10 mouse cellular contexts compared by ENCODE assay signal in genomic region chr11:120541907-120542306, GRCm38 (mm10). TPM values are rescaled to one million over a fixed set of nuclear protein-coding genes. Genes with fewer than 3 reads are reported as not detected.
DNase-seq lines count a peak whose midpoint lies in the region; ATAC-seq and TF ChIP-seq lines count a peak whose summit lies in the region.
"Had no signal": no experiment of that assay in that cellular context is flagged by ENCODE, and none has a peak within 500 bp of the region (broad histone marks: within the 10 kb centered on the region; RNA-seq: fewer than 3 reads in every experiment).

No protein-coding gene starts in this region.

- H3K4me3 ChIP-seq in hindbrain, embryonic 11.5 days (ENCODE audit: low read depth, low read length), result no peak overlapping the region
- no peak overlapping the region for H3K4me3 ChIP-seq in hindbrain, embryonic 14.5 days (replicated peaks; ENCODE audit: low read length)
- no peak overlapping the region for H3K4me3 ChIP-seq in kidney, postnatal 0 days (replicated peaks; ENCODE audit: low read depth, low read length)
- H3K4me3 ChIP-seq: midbrain, embryonic 12.5 days had no signal

- H3K4me1 ChIP-seq in hindbrain, embryonic 11.5 days (replicated peaks; ENCODE audit: control insufficient read depth, insufficient read depth, low read length), result no peaks in the 10 kb centered on the region; the same call in 1 of the 2 replicates
- peaks cover 20% of the 10 kb centered on the region for H3K4me1 ChIP-seq in hindbrain, embryonic 14.5 days (replicated peaks; ENCODE audit: control insufficient read depth, insufficient read depth, low read length)
- H3K4me1 ChIP-seq in kidney, postnatal 0 days (replicated peaks; ENCODE audit: insufficient read depth, low read length), result peaks cover 22% of the 10 kb centered on the region; the same call in 1 of the 2 replicates

- no peak for ATAC-seq in hindbrain, embryonic 11.5 days (ENCODE audit: low FRiP score)
- ATAC-seq in hindbrain, embryonic 14.5 days (ENCODE audit: low FRiP score), result no peak
- no peak for ATAC-seq in kidney, postnatal 0 days (replicated peaks; ENCODE audit: low FRiP score, low read depth)

- 0 out of 2 replicates have a peak, but pooled peaks cover 7% of the 10 kb centered on the region for H3K36me3 ChIP-seq in hindbrain, embryonic 11.5 days (ENCODE audit: control insufficient read depth, insufficient read depth, low read length)
- H3K36me3 ChIP-seq in hindbrain, embryonic 14.5 days (replicated peaks; ENCODE audit: control insufficient read depth, insufficient read depth), result peaks cover 35% of the 10 kb centered on the region
- peaks cover 24% of the 10 kb centered on the region for H3K36me3 ChIP-seq in kidney, postnatal 0 days (ENCODE audit: insufficient read depth, low read length)

- WGBS in hindbrain, embryonic 11.5 days, result 30% methylated on average over 4 of the region's 4 CpGs
- WGBS in hindbrain, embryonic 14.5 days, result 33% methylated on average over 4 of the region's 4 CpGs
- 53% methylated on average over 4 of the region's 4 CpGs for WGBS in kidney, postnatal 0 days

- TF ChIP-seq CTCF in kidney, postnatal 0 days (IDR thresholded peaks at IDR 0.05; ENCODE audit: low read depth), result peak; percentile 61

- H3K27me3 ChIP-seq in hindbrain, embryonic 11.5 days (ENCODE audit: control insufficient read depth, insufficient read depth, low read length), result no peaks in the 10 kb centered on the region
- H3K27me3 ChIP-seq in hindbrain, embryonic 14.5 days (ENCODE audit: control insufficient read depth, insufficient read depth, low read length), result no peaks in the 10 kb centered on the region
- H3K27me3 ChIP-seq in kidney, postnatal 0 days (ENCODE audit: insufficient read depth, low read length), result no peaks in the 10 kb centered on the region

- H3K27ac ChIP-seq in hindbrain, embryonic 11.5 days (ENCODE audit: low read depth, low read length), result no peak overlapping the region
- no peak overlapping the region for H3K27ac ChIP-seq in hindbrain, embryonic 14.5 days
- peak overlapping the region; percentile 93 for H3K27ac ChIP-seq in kidney, postnatal 0 days
- H3K27ac ChIP-seq: midbrain, embryonic 12.5 days had no signal

- no peak overlapping the region for H3K9ac ChIP-seq in hindbrain, embryonic 11.5 days (ENCODE audit: low read depth, low read length)
- no peak overlapping the region for H3K9ac ChIP-seq in hindbrain, embryonic 14.5 days
- no peak overlapping the region for H3K9ac ChIP-seq in kidney, postnatal 0 days (ENCODE audit: low read depth, low read length)
- H3K9ac ChIP-seq: midbrain, embryonic 12.5 days had no signal

- peak; percentile 35 for DNase-seq in hindbrain, embryonic 11.5 days (ENCODE audit: low spot score)
- DNase-seq in hindbrain, embryonic 14.5 days (ENCODE audit: low spot score), result no peak
- DNase-seq in 416B (ENCODE audit: low read depth) (peak; percentile 47), R1 (ENCODE audit: low read depth, low spot score) (peak; percentile 38)
- no peak for DNase-seq in kidney, postnatal 0 days (ENCODE audit: low spot score)
- DNase-seq in spleen, postnatal 36 days (ENCODE audit: low spot score in 2 of 2), result no peak
- no peak for DNase-seq in right cerebral cortex, postnatal 4 days
- DNase-seq in cerebellum, adult 11 months, result no peak

- H3K4me2 ChIP-seq in hindbrain, embryonic 11.5 days (replicated peaks; ENCODE audit: low read depth, low read length), result no peak overlapping the region
- H3K4me2 ChIP-seq in hindbrain, embryonic 14.5 days (replicated peaks), result no peak overlapping the region
- no peak overlapping the region for H3K4me2 ChIP-seq in kidney, postnatal 0 days (ENCODE audit: low read length)
- H3K4me2 ChIP-seq: midbrain, embryonic 12.5 days had no signal

- H3K9me3 ChIP-seq in hindbrain, embryonic 11.5 days (ENCODE audit: control insufficient read depth, low read length), result no peaks in the 10 kb centered on the region
- H3K9me3 ChIP-seq in hindbrain, embryonic 14.5 days (ENCODE audit: control insufficient read depth, low read length), result no peaks in the 10 kb centered on the region
- H3K9me3 ChIP-seq in kidney, postnatal 0 days (replicated peaks; ENCODE audit: low read length), result no peaks in the 10 kb centered on the region
- H3K9me3 ChIP-seq: midbrain, embryonic 12.5 days had no signal

RNA-seq across cellular contexts. Expression of gene Mcrip1, which starts 7.6 kb away (rescaled TPM):
- polyA plus RNA-seq in hindbrain, embryonic 11.5 days (2014; fragmentation: Nextera tagmentation; extraction: Ambion mirVana), result 245 and 256 TPM in 2 replicates
- 248 and 261 TPM in 2 replicates for polyA plus RNA-seq in hindbrain, embryonic 14.5 days (2014; fragmentation: Nextera tagmentation; extraction: Ambion mirVana)
- polyA plus RNA-seq in kidney, postnatal 0 days (2015; fragmentation: Nextera tagmentation; extraction: Ambion mirVana), result 218 and 227 TPM in 2 replicates

RNA-seq across cellular contexts. Expression of gene Ppp1r27, which starts 9.0 kb away (rescaled TPM):
- not detected in 2 replicates for polyA plus RNA-seq in hindbrain, embryonic 11.5 days (2014; fragmentation: Nextera tagmentation; extraction: Ambion mirVana)
- polyA plus RNA-seq in hindbrain, embryonic 14.5 days (2014; fragmentation: Nextera tagmentation; extraction: Ambion mirVana), result 0.29 TPM in 1 of 2 replicates, not detected in the other
- 0.30 TPM in 1 of 2 replicates, not detected in the other for polyA plus RNA-seq in kidney, postnatal 0 days (2015; fragmentation: Nextera tagmentation; extraction: Ambion mirVana)
- polyA plus RNA-seq: large intestine, adult 2 months; midbrain, embryonic 12.5 days had no signal

RNA-seq across cellular contexts. Expression of gene Gcgr, which starts 11.4 kb away (rescaled TPM):
- polyA plus RNA-seq in hindbrain, embryonic 11.5 days (2014; fragmentation: Nextera tagmentation; extraction: Ambion mirVana), result 0.31 and 0.56 TPM in 2 replicates
- 0.27 and 0.32 TPM in 2 replicates for polyA plus RNA-seq in hindbrain, embryonic 14.5 days (2014; fragmentation: Nextera tagmentation; extraction: Ambion mirVana)
- 6.6 and 7.0 TPM in 2 replicates for polyA plus RNA-seq in kidney, postnatal 0 days (2015; fragmentation: Nextera tagmentation; extraction: Ambion mirVana)

RNA-seq across cellular contexts. Expression of gene P4hb, which starts 31.1 kb away (rescaled TPM):
- polyA plus RNA-seq in hindbrain, embryonic 11.5 days (2014; fragmentation: Nextera tagmentation; extraction: Ambion mirVana), result 504 and 527 TPM in 2 replicates
- 295 and 326 TPM in 2 replicates for polyA plus RNA-seq in hindbrain, embryonic 14.5 days (2014; fragmentation: Nextera tagmentation; extraction: Ambion mirVana)
- 635 and 676 TPM in 2 replicates for polyA plus RNA-seq in kidney, postnatal 0 days (2015; fragmentation: Nextera tagmentation; extraction: Ambion mirVana)

RNA-seq across cellular contexts. Expression of gene Arhgdia, which starts 39.5 kb away (rescaled TPM):
- polyA plus RNA-seq in hindbrain, embryonic 11.5 days (2014; fragmentation: Nextera tagmentation; extraction: Ambion mirVana), result 576 and 591 TPM in 2 replicates
- polyA plus RNA-seq in hindbrain, embryonic 14.5 days (2014; fragmentation: Nextera tagmentation; extraction: Ambion mirVana), result 435 and 490 TPM in 2 replicates
- polyA plus RNA-seq in kidney, postnatal 0 days (2015; fragmentation: Nextera tagmentation; extraction: Ambion mirVana), result 444 and 506 TPM in 2 replicates

Comparison
In these comparisons a context has a peak if more than half of its experiments do, and no peak if none do; other contexts are left out.
1. DNase-seq: peak in hindbrain, embryonic 11.5 days (single experiment), 416B (single experiment) and R1 (single experiment); none in hindbrain, embryonic 14.5 days (single experiment), kidney, postnatal 0 days (single experiment), spleen, postnatal 36 days (0 of 2), right cerebral cortex, postnatal 4 days (single experiment) and cerebellum, adult 11 months (single experiment).